Mouse (Mus musculus) kidney, adult 8-10 months (tissue): ENCODE measurements at regions not wholly inside any gene's neighbourhood (a gene's known extent, or its start where the extent isn't known, plus 50 kb on each side); places are given as distances from the start of the nearest gene placed in this dataset.
"Not testable (repeated sequence)": the region's sequence is repeated elsewhere in the genome, so short reads cannot be mapped to it uniquely, and the experiment has no call there.

ENCODE experiments used
- DNase-seq, 2 experiments: peaks; one replicate each; pipeline ENCODE4 v3.0.0; 2022

- no peak for DNase-seq
Measured at GRCm38 (mm10) chr5:133935451-133935850, 164.1 kb upstream of the Castor2 start.

GRCm38 (mm10) chr5:133935006-133935405 lies 164.5 kb upstream of the Castor2 start:
- no peak for DNase-seq

GRCm38 (mm10) chr5:133930101-133930500 lies 169.4 kb upstream of the Castor2 start:
- no peak for DNase-seq

- DNase-seq, result no peak
Measured at GRCm38 (mm10) chr5:133927054-133927453, 172.5 kb upstream of the Castor2 start.

GRCm38 (mm10) chr5:133925184-133925900 lies 174.2 kb upstream of the Castor2 start:
- DNase-seq, result no peak

- DNase-seq, result no peak
Measured at GRCm38 (mm10) chr5:133922181-133922580, 177.3 kb upstream of the Castor2 start.

- no peak for DNase-seq
Measured at GRCm38 (mm10) chr5:133915734-133916550, 183.6 kb upstream of the Castor2 start.

GRCm38 (mm10) chr5:133907442-133907841 lies 192.1 kb upstream of the Castor2 start:
- no peak for DNase-seq

- DNase-seq, result no peak
Measured at GRCm38 (mm10) chr5:133898025-133898598, 201.4 kb upstream of the Castor2 start.

GRCm38 (mm10) chr5:133890728-133891127 lies 208.8 kb upstream of the Castor2 start:
- no peak for DNase-seq

GRCm38 (mm10) chr5:133889841-133890240 lies 209.7 kb upstream of the Castor2 start:
- no peak for DNase-seq

GRCm38 (mm10) chr5:133885507-133885906 lies 214.0 kb upstream of the Castor2 start:
- DNase-seq, result no peak

GRCm38 (mm10) chr5:133885016-133885415 lies 214.5 kb upstream of the Castor2 start:
- DNase-seq, result peak; percentile 24 to 41

- no peak for DNase-seq
Measured at GRCm38 (mm10) chr5:133884593-133884992, 214.9 kb upstream of the Castor2 start.

GRCm38 (mm10) chr5:133844483-133844882 lies 255.0 kb upstream of the Castor2 start:
- no peak for DNase-seq

GRCm38 (mm10) chr5:133842059-133842706 lies 257.3 kb upstream of the Castor2 start:
- DNase-seq, result not testable (repeated sequence)

GRCm38 (mm10) chr5:133838286-133838685 lies 261.2 kb upstream of the Castor2 start:
- DNase-seq, result no peak

GRCm38 (mm10) chr5:133833217-133833616 lies 266.3 kb upstream of the Castor2 start:
- no peak for DNase-seq

GRCm38 (mm10) chr5:133828226-133828625 lies 271.3 kb upstream of the Castor2 start:
- DNase-seq, result no peak

- DNase-seq, result no peak
Measured at GRCm38 (mm10) chr5:133823871-133824270, 275.6 kb upstream of the Castor2 start.

GRCm38 (mm10) chr5:133821273-133821672 lies 278.2 kb upstream of the Castor2 start:
- no peak for DNase-seq

GRCm38 (mm10) chr5:133815462-133815861 lies 284.0 kb upstream of the Castor2 start:
- DNase-seq, result peak in 1 of 2 experiments; percentile 18

GRCm38 (mm10) chr5:133814436-133814835 lies 285.1 kb upstream of the Castor2 start:
- DNase-seq, result no peak
